8 mouse cellular contexts compared by ENCODE assay signal in the genomic region with DNA sequence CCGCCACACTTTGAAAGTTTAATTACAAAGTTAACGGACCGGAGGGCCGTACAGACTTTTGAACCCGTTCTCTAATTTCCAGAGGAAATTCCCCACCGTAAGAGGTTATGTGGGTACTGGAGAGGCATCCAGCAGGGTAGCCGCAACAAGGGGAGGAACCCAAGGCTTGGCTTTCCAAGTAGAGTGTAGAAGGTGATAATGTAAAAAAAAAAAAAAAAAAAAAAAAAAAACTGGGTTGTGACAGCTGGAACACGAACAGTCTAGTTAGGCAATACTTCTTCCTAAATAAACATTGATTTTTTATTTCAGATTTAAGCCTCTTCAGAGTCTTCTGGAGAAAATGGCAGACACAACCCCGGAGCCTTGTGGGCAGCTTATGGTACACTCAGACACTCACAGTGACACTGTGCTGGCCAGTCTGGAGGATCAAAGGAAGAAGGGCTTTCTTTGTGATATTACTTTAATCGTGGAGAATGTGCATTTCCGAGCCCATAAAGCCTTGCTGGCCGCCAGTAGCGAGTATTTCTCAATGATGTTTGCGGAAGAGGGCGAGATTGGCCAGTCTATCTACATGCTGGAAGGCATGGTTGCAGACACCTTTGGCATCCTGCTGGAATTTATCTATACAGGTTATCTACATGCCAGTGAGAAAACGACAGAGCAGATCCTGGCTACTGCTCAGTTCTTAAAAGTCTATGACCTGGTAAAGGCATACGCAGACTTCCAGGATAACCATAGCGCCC. TPM values are rescaled to one million over a fixed set of nuclear protein-coding genes. Genes with fewer than 3 reads are reported as not detected.
A peak's percentile ranks its signal among the peaks of the same experiment; 100 is the strongest.
DNase-seq lines count a peak whose midpoint lies in the region; ATAC-seq and TF ChIP-seq lines count a peak whose summit lies in the region.

No protein-coding gene starts in this region.

- peak overlapping the region; percentile 68 for H3K9ac ChIP-seq in intestine, postnatal 0 days (ENCODE audit: low read depth, low read length)
- peak overlapping the region; percentile 82 for H3K9ac ChIP-seq in neural tube, embryonic 15.5 days (replicated peaks)

- DNase-seq in cerebellum, adult 11 months = peak; percentile 9
- DNase-seq in cerebellum, postnatal 36 days = no peak
- no peak for DNase-seq in left cerebral cortex, adult 18-20 months (ENCODE audit: low spot score in 2 of 2)
- no peak for DNase-seq in kidney, postnatal 4 days

- H3K27ac ChIP-seq in intestine, postnatal 0 days (ENCODE audit: low read depth, low read length) = peak overlapping the region; percentile 70
- H3K27ac ChIP-seq in neural tube, embryonic 15.5 days (replicated peaks) = peak overlapping the region; percentile 87

- H3K36me3 ChIP-seq in megakaryocyte, embryonic 14.5 days (replicated peaks; ENCODE audit: low read length) = peaks cover 44% of the 10 kb centered on the region
- peaks cover 16% of the 10 kb centered on the region; the same call in 1 of the 2 replicates for H3K36me3 ChIP-seq in intestine, postnatal 0 days (ENCODE audit: control insufficient read depth, insufficient read depth)
- peaks cover 22% of the 10 kb centered on the region for H3K36me3 ChIP-seq in neural tube, embryonic 15.5 days

- peak overlapping the region; percentile 78 for H3K4me2 ChIP-seq in intestine, postnatal 0 days (replicated peaks; ENCODE audit: low read depth)
- peak overlapping the region; percentile 73 for H3K4me2 ChIP-seq in neural tube, embryonic 15.5 days

- peak overlapping the region; percentile 94 for H3K4me3 ChIP-seq in megakaryocyte, embryonic 14.5 days (replicated peaks)
- H3K4me3 ChIP-seq in intestine, postnatal 0 days (ENCODE audit: low read depth, low read length) = peak overlapping the region; percentile 72
- peak overlapping the region; percentile 96 for H3K4me3 ChIP-seq in neural tube, embryonic 15.5 days (replicated peaks)

- peaks cover 2% of the 10 kb centered on the region for H3K27me3 ChIP-seq in megakaryocyte, embryonic 14.5 days (replicated peaks)
- H3K27me3 ChIP-seq in intestine, postnatal 0 days (replicated peaks; ENCODE audit: control insufficient read depth, insufficient read depth, low read length) = no peaks in the 10 kb centered on the region
- H3K27me3 ChIP-seq in neural tube, embryonic 15.5 days (replicated peaks) = no peaks in the 10 kb centered on the region

- 33% methylated on average over 18 of the region's 18 CpGs for WGBS in intestine, postnatal 0 days
- 61% methylated on average over 18 of the region's 18 CpGs for WGBS in neural tube, embryonic 15.5 days

- H3K9me3 ChIP-seq in megakaryocyte, embryonic 14.5 days = no peaks in the 10 kb centered on the region
- no peaks in the 10 kb centered on the region for H3K9me3 ChIP-seq in intestine, postnatal 0 days (ENCODE audit: control insufficient read depth)
- H3K9me3 ChIP-seq in neural tube, embryonic 15.5 days (replicated peaks) = no peaks in the 10 kb centered on the region

- TF ChIP-seq CTCF in intestine, postnatal 0 days (IDR thresholded peaks at IDR 0.05; ENCODE audit: low read depth) = no peak

- ATAC-seq in megakaryocyte, adult 5-6 weeks (ENCODE audit: poor library complexity, severe bottlenecking) = no peak
- peak; percentile 6; the same call in 1 of the 2 replicates for ATAC-seq in intestine, postnatal 0 days
- 0 out of 2 replicates have a peak, but pooled peaks have one; percentile 8 for ATAC-seq in neural tube, embryonic 15.5 days (ENCODE audit: low FRiP score)

- H3K4me1 ChIP-seq in megakaryocyte, embryonic 14.5 days = peaks cover 45% of the 10 kb centered on the region
- peaks cover 10% of the 10 kb centered on the region; the same call in 1 of the 2 replicates for H3K4me1 ChIP-seq in intestine, postnatal 0 days (replicated peaks; ENCODE audit: control insufficient read depth, insufficient read depth, low read length)
- H3K4me1 ChIP-seq in neural tube, embryonic 15.5 days = peaks cover 47% of the 10 kb centered on the region

RNA-seq across cellular contexts. Expression of a gene that starts 0.8 kb away (rescaled TPM):
- 2.4 and 3.3 TPM in 2 replicates for polyA plus RNA-seq in megakaryocyte, embryonic 14.5 days (2012; ENCODE audit: insufficient read depth, low replicate concordance)
- 9.3 and 12.6 TPM in 2 replicates for total RNA-seq in megakaryocyte, adult 5-6 weeks (2015)
- 22.3 and 26.2 TPM in 2 replicates for total RNA-seq in megakaryocyte, adult 5-6 weeks (2017)
- polyA plus RNA-seq in intestine, postnatal 0 days (2015; fragmentation: Nextera tagmentation; extraction: Ambion mirVana) = 12.9 and 16.0 TPM in 2 replicates
- polyA plus RNA-seq in neural tube, embryonic 15.5 days (2015; fragmentation: Nextera tagmentation; extraction: Ambion mirVana) = 17.7 and 17.9 TPM in 2 replicates
- total RNA-seq in left cerebral cortex, adult 18-20 months (2021) = 10 to 100 TPM; 19.1 to 19.8 TPM

RNA-seq across cellular contexts. Expression of a gene that starts 25.2 kb away (rescaled TPM):
- polyA plus RNA-seq in megakaryocyte, embryonic 14.5 days (2012; ENCODE audit: insufficient read depth, low replicate concordance) = 4.7 and 17.3 TPM in 2 replicates
- 48.0 and 57.5 TPM in 2 replicates for total RNA-seq in megakaryocyte, adult 5-6 weeks (2015)
- total RNA-seq in megakaryocyte, adult 5-6 weeks (2017) = 59.9 and 60.7 TPM in 2 replicates
- polyA plus RNA-seq in intestine, postnatal 0 days (2015; fragmentation: Nextera tagmentation; extraction: Ambion mirVana) = 32.2 and 37.7 TPM in 2 replicates
- polyA plus RNA-seq in neural tube, embryonic 15.5 days (2015; fragmentation: Nextera tagmentation; extraction: Ambion mirVana) = 22.7 and 29.6 TPM in 2 replicates
- 10 to 100 TPM; 25.1 to 25.5 TPM for total RNA-seq in left cerebral cortex, adult 18-20 months (2021)

RNA-seq across cellular contexts. Expression of a gene that starts 39.2 kb away (rescaled TPM):
- polyA plus RNA-seq in megakaryocyte, embryonic 14.5 days (2012; ENCODE audit: insufficient read depth, low replicate concordance) = 9.3 and 13.7 TPM in 2 replicates
- total RNA-seq in megakaryocyte, adult 5-6 weeks (2015) = 9.4 and 14.3 TPM in 2 replicates
- total RNA-seq in megakaryocyte, adult 5-6 weeks (2017) = 10.9 and 11.3 TPM in 2 replicates
- polyA plus RNA-seq in intestine, postnatal 0 days (2015; fragmentation: Nextera tagmentation; extraction: Ambion mirVana) = 65.1 and 65.8 TPM in 2 replicates
- polyA plus RNA-seq in neural tube, embryonic 15.5 days (2015; fragmentation: Nextera tagmentation; extraction: Ambion mirVana) = 37.6 and 42.4 TPM in 2 replicates
- total RNA-seq in left cerebral cortex, adult 18-20 months (2021) = 10 to 100 TPM; 15.0 to 16.9 TPM

RNA-seq across cellular contexts. Expression of a gene that starts 39.3 kb away (rescaled TPM):
- polyA plus RNA-seq in megakaryocyte, embryonic 14.5 days (2012; ENCODE audit: insufficient read depth, low replicate concordance) = not detected in 2 replicates
- 1.2 and 1.3 TPM in 2 replicates for total RNA-seq in megakaryocyte, adult 5-6 weeks (2015)
- total RNA-seq in megakaryocyte, adult 5-6 weeks (2017) = not detected in 2 replicates
- 1.0 and 1.3 TPM in 2 replicates for polyA plus RNA-seq in intestine, postnatal 0 days (2015; fragmentation: Nextera tagmentation; extraction: Ambion mirVana)
- 4.2 and 4.6 TPM in 2 replicates for polyA plus RNA-seq in neural tube, embryonic 15.5 days (2015; fragmentation: Nextera tagmentation; extraction: Ambion mirVana)
- total RNA-seq in left cerebral cortex, adult 18-20 months (2021) = 1 to 10 TPM; 4.4 to 5.7 TPM
